Mouse (Mus musculus) gonadal fat pad, adult 2 months (tissue): ENCODE measurements around the gene B9d1. TPM values are rescaled to one million over a fixed set of nuclear protein-coding genes. Genes with fewer than 3 reads are reported as not detected.

Source experiments
- DNase-seq: peaks from one replicate; pipeline ENCODE4 v3.0.0-alpha.2; 2012; ENCODE audit warnings: low read depth
- polyA plus RNA-seq: library from polyadenylated mRNA; depleted of rRNA; stranded (reverse); fragments of >200 nt; gene quantifications from 2 replicates; pipeline ENCODE4 v1.2.3, GENCODE M21; 2012; rRNA removed

B9d1 gene
- polyA plus RNA-seq, 1 experiment, result 32.2 TPM

DNA sequence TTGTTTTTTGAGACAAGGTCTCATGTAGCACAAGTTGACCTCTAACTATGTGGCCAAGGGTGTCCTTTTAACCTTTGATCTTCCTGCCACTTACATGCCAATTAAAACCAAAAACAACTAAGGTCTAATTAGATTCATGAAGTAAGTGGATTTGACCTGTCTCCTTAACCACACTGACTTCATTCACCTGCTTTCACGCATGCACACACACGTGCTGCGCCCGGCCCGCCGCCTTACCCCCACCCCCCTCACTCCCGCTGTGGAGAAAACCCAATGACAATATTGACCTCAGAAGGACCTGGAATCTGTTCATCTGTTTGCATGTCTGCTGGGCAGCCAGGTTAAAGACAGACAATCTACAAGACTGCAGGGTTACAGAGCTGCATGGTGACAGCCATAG, 35.7 kb downstream of the B9d1 start:
- no peak for DNase-seq

- no peak for DNase-seq
Measured at GRCm38 (mm10) chr11:61541106-61541505, 36.2 kb downstream of the B9d1 start.

DNA sequence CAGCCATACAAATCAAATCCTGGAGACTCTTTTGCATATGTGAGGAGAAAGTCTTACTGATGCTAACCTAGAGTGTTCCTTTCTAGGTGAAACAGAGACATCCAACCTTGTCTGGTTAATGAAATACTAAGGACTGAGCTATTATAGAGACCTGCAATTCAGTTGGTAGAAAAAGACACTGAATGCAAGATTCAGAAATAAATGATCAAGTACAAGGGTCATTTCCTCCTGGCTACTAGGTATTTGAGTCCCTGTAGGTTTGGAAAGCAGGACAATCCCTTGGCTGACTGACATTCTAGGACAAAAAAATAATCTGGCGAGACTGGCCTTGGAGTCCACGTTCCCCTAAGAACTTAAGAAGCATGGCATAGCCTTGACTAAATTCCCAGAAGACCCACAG, 40.6 kb downstream of the B9d1 start:
- DNase-seq, result no peak

DNA sequence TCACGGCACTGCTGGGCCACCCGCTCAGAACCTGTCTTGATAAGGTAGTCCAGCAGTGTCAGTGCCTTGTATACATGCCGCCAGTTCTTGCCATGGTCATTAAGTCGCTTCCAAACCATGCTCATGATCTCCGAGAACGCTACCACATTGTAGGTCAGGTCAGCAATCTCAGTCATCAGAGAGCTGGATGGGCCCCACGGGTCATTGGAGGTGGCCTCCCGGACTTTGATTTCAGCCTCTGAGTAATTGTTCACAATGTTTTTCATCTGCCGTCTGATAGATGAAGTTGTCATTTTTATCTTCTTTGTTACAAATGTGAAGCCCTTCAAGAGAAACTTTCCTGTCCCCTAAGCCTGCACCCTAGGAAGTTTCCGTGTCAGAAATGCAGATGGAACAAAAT, 41.5 kb downstream of the B9d1 start:
- no peak for DNase-seq

- no peak for DNase-seq
Measured at GRCm38 (mm10) chr11:61547710-61548109, 42.8 kb downstream of the B9d1 start.

- no peak for DNase-seq
Measured at GRCm38 (mm10) chr11:61550631-61551030, 45.7 kb downstream of the B9d1 start.

- DNase-seq, result no peak
Measured at GRCm38 (mm10) chr11:61553015-61553754, 48.2 kb downstream of the B9d1 start.

- no peak for DNase-seq
Measured at GRCm38 (mm10) chr11:61559572-61559971, 54.6 kb downstream of the B9d1 start.

- DNase-seq, result peak; percentile 77
Measured at GRCm38 (mm10) chr11:61562421-61562820, 57.5 kb downstream of the B9d1 start.

Other genes with a start within 250 kb of the B9d1 start
- gene Aldh3a2, start 237.7 kb upstream of the B9d1 start, polyA plus RNA-seq, result 98.8 and 111 TPM in 2 replicates
- 1.8 and 2.8 TPM in 2 replicates for gene Slc47a2, start 162.3 kb upstream of the B9d1 start, polyA plus RNA-seq
- gene Slc47a1, start 126.8 kb upstream of the B9d1 start, polyA plus RNA-seq, result 3.4 and 4.1 TPM in 2 replicates
- 0.26 and 0.66 TPM in 2 replicates for gene Rnf112, start 51.0 kb upstream of the B9d1 start, polyA plus RNA-seq
- 180 and 229 TPM in 2 replicates for gene Mfap4, start 19.7 kb upstream of the B9d1 start, polyA plus RNA-seq
- gene Mapk7, start 10.7 kb upstream of the B9d1 start, polyA plus RNA-seq, result 19.7 and 21.7 TPM in 2 replicates
- gene Epn2, start 74.5 kb downstream of the B9d1 start, polyA plus RNA-seq, result 38.7 and 44.7 TPM in 2 replicates
- gene Grap, start 148.1 kb downstream of the B9d1 start, polyA plus RNA-seq, result 12.1 and 13.6 TPM in 2 replicates
- gene Fam83g, start 178.9 kb downstream of the B9d1 start, polyA plus RNA-seq, result 2.6 and 3.7 TPM in 2 replicates
- gene Slc5a10, start 215.7 kb downstream of the B9d1 start, polyA plus RNA-seq, result 0.09 and 0.14 TPM in 2 replicates